Mouse (Mus musculus) MEL (cell line): Measurements from ENCODE around the gene Rexo5. TPM values are rescaled to one million over a fixed set of nuclear protein-coding genes. Genes with fewer than 3 reads are reported as not detected.

Source experiments
- DNase-seq: peaks from one replicate; pipeline ENCODE4 v3.0.0; 2011; ENCODE audit warnings: low read depth, low spot score
- H3K27ac ChIP-seq: 2 replicates; pipeline ENCODE4 v1.5.1; 2012; ENCODE audit warnings: low read depth, mild to moderate bottlenecking, control low read depth, low read length, moderate library complexity; ENCODE audit not compliant: control insufficient read depth
- H3K27me3 ChIP-seq, 2 experiments: fragments of 150-350 bp in 1 of 2; sonication (generic) in 1 of 2; 2 replicates each; pipeline ENCODE4 v1.6.1; 2012; ENCODE audit warnings: low read length in 2 of 2, mild to moderate bottlenecking in 2 of 2, improper control_type of control experiment in 1 of 2, moderate library complexity in 1 of 2; ENCODE audit not compliant: insufficient read depth in 2 of 2, control insufficient read depth in 1 of 2
- H3K36me3 ChIP-seq, 2 experiments: 2 replicates each; pipeline ENCODE4 v1.6.1; 2012 to 2014; ENCODE audit warnings: low read length in 2 of 2, improper control_type of control experiment in 1 of 2, inconsistent platforms in 1 of 2, mild to moderate bottlenecking in 1 of 2; ENCODE audit not compliant: insufficient read depth in 2 of 2, control insufficient read depth in 1 of 2
- H3K4me1 ChIP-seq, 2 experiments: fragments of 150-350 bp in 1 of 2; sonication (generic) in 1 of 2; 2 replicates each; pipeline ENCODE4 v1.6.1; 2012; ENCODE audit warnings: low read length in 2 of 2, improper control_type of control experiment in 1 of 2, mild to moderate bottlenecking in 1 of 2; ENCODE audit not compliant: insufficient read depth in 2 of 2, control insufficient read depth in 1 of 2
- H3K4me3 ChIP-seq, 2 experiments: fragments of 150-350 bp in 1 of 2; sonication (generic) in 1 of 2; 2 replicates each; pipeline ENCODE4 v1.5.1; 2012; ENCODE audit warnings: low read depth in 2 of 2, low read length in 2 of 2, mild to moderate bottlenecking in 2 of 2, moderate library complexity in 2 of 2, control low read depth in 1 of 2, improper control_type of control experiment in 1 of 2; ENCODE audit not compliant: control insufficient read depth in 1 of 2, insufficient read depth in 1 of 2
- H3K79me2 ChIP-seq: 2 replicates; pipeline ENCODE4 v1.6.1; 2012; ENCODE audit warnings: mild to moderate bottlenecking, low read length, moderate library complexity; ENCODE audit not compliant: control insufficient read depth, poor library complexity, insufficient read depth
- H3K9ac ChIP-seq: 2 replicates; pipeline ENCODE4 v1.6.1; 2012; ENCODE audit warnings: low read depth, mild to moderate bottlenecking, control low read depth, low read length, moderate library complexity; ENCODE audit not compliant: control insufficient read depth, poor library complexity, severe bottlenecking
- H3K9me3 ChIP-seq: fragments of 150-350 bp; sonication (generic); replicated peaks from 2 replicates; pipeline ENCODE4 v1.6.1; 2012; ENCODE audit warnings: mild to moderate bottlenecking, low read length, improper control_type of control experiment, moderate library complexity; ENCODE audit not compliant: insufficient read depth
- CHD1 ChIP-seq: IDR thresholded peaks from 2 replicates; pipeline ENCODE4 v1.6.1; 2012; ENCODE audit warnings: low read depth, mild to moderate bottlenecking, inconsistent platforms, low read length, improper control_type of control experiment
- E2F4 ChIP-seq: IDR thresholded peaks from 2 replicates; pipeline ENCODE4 v1.6.1; 2011; ENCODE audit warnings: low read depth, low read length, improper control_type of control experiment, borderline replicate concordance
- ETS1 ChIP-seq: IDR thresholded peaks from 2 replicates; pipeline ENCODE4 v1.6.1; 2012; ENCODE audit warnings: low read depth, mild to moderate bottlenecking, inconsistent platforms, low read length, improper control_type of control experiment, moderate library complexity
- GATA1 ChIP-seq: IDR thresholded peaks from 2 replicates; pipeline ENCODE4 v1.6.1; 2011; ENCODE audit warnings: low read depth, low read length, improper control_type of control experiment
- JUND ChIP-seq: IDR thresholded peaks from 2 replicates; pipeline ENCODE4 v1.6.1; 2011; ENCODE audit warnings: low read depth, mild to moderate bottlenecking, improper control_type of control experiment, low read length
- KAT2A ChIP-seq: conservative IDR thresholded peaks from 2 replicates; pipeline ENCODE4 v1.6.1; 2012; ENCODE audit warnings: low read depth, low read length, improper control_type of control experiment, inconsistent platforms
- MAX ChIP-seq: IDR thresholded peaks from 2 replicates; pipeline ENCODE4 v1.6.1; 2011; ENCODE audit warnings: low read length, improper control_type of control experiment
- MEF2A ChIP-seq: IDR thresholded peaks from 2 replicates; pipeline ENCODE4 v1.6.1; 2014; ENCODE audit warnings: low read depth, mild to moderate bottlenecking, inconsistent platforms, low read length, improper control_type of control experiment; ENCODE audit not compliant: poor library complexity, insufficient replicate concordance, severe bottlenecking; ENCODE audit errors: extremely low read depth
- POLR2AphosphoS5 ChIP-seq: IDR thresholded peaks from 2 replicates; pipeline ENCODE4 v1.6.1; 2012; ENCODE audit warnings: low read depth, borderline replicate concordance, mild to moderate bottlenecking, inconsistent platforms, low read length, moderate library complexity, mixed read lengths
- RAD21 ChIP-seq: IDR thresholded peaks from 2 replicates; pipeline ENCODE4 v1.6.1; 2011; ENCODE audit warnings: mild to moderate bottlenecking, low read depth, low read length, improper control_type of control experiment
- RCOR1 ChIP-seq: IDR thresholded peaks from 2 replicates; pipeline ENCODE4 v1.6.1; 2012; ENCODE audit warnings: low read depth, mild to moderate bottlenecking, inconsistent platforms, low read length, improper control_type of control experiment
- SIN3A ChIP-seq: IDR thresholded peaks from 2 replicates; pipeline ENCODE4 v1.6.1; 2012; ENCODE audit warnings: low read length, improper control_type of control experiment, inconsistent platforms
- SMC3 ChIP-seq: IDR thresholded peaks from 2 replicates; pipeline ENCODE4 v1.6.1; 2011; ENCODE audit warnings: low read depth, low read length, improper control_type of control experiment
- TAL1 ChIP-seq: IDR thresholded peaks from 2 replicates; pipeline ENCODE4 v1.6.1; 2012; ENCODE audit warnings: mild to moderate bottlenecking, inconsistent platforms, low read length, moderate library complexity, mixed read lengths
- TCF12 ChIP-seq: IDR thresholded peaks from 2 replicates; pipeline ENCODE4 v1.6.1; 2014; ENCODE audit warnings: low read depth, mild to moderate bottlenecking, inconsistent platforms, low read length, improper control_type of control experiment, moderate library complexity
- ZKSCAN1 ChIP-seq: IDR thresholded peaks from 2 replicates; pipeline ENCODE4 v1.6.1; 2012; ENCODE audit warnings: low read depth, mild to moderate bottlenecking, inconsistent platforms, low read length, improper control_type of control experiment, moderate library complexity
- ZMIZ1 ChIP-seq: IDR thresholded peaks from 2 replicates; pipeline ENCODE4 v1.6.1; 2012; ENCODE audit warnings: low read depth, mild to moderate bottlenecking, inconsistent platforms, low read length, improper control_type of control experiment, moderate library complexity
- ZNF384 ChIP-seq: IDR thresholded peaks from 2 replicates; pipeline ENCODE4 v1.6.1; 2012; ENCODE audit warnings: low read depth, mild to moderate bottlenecking, inconsistent platforms, low read length, improper control_type of control experiment
- polyA plus RNA-seq, 2 experiments: library from polyadenylated mRNA; stranded (reverse) in 1 of 2; unstranded in 1 of 2; fragments of >175 nt in 1 of 2; fragments of >200 nt in 1 of 2; gene quantifications; 2 replicates each; pipeline versions ENCODE4 v1.2.1 to v1.2.4; 2012; ENCODE audit warnings: low replicate concordance in 2 of 2, low read depth in 1 of 2; ENCODE audit not compliant: insufficient read length in 2 of 2, insufficient read depth in 1 of 2, missing spikeins in 1 of 2
- total RNA-seq: library from RNA; depleted of rRNA; stranded (reverse); fragments of 300-350 nt; gene quantifications from 2 replicates; pipeline ENCODE4 v1.2.3, GENCODE M21; 2012

Gene Rexo5
- total and polyA plus RNA-seq, 3 experiments: 11.7 to 18.3 TPM; not detected in 1

GRCm38 (mm10) chr7:119850737-119851136, 56.9 kb downstream of the Rexo5 start:
- no peak for DNase-seq
- H3K27me3 ChIP-seq: no peaks in the 10 kb centered on the region
- H3K4me1 ChIP-seq: peaks cover 7 to 16% of the 10 kb centered on the region in 2 experiments
- H3K4me3 ChIP-seq: no peak overlapping the region
- H3K27ac ChIP-seq: no peak overlapping the region
- no peaks in the 10 kb centered on the region for H3K79me2 ChIP-seq
- TF ChIP-seq TCF12: no peak
- TF ChIP-seq ZNF384: no peak
- TF ChIP-seq CHD1: no peak
- no peak for TF ChIP-seq RAD21
- no peak for TF ChIP-seq KAT2A
- no peak for TF ChIP-seq SIN3A
- TF ChIP-seq MEF2A: no peak
- TF ChIP-seq ZKSCAN1: no peak
- no peak for TF ChIP-seq POLR2AphosphoS5
- TF ChIP-seq, all 39 proteins: peak for 0
- H3K36me3 ChIP-seq: peaks cover 10 to 20% of the 10 kb centered on the region in 2 experiments
- H3K9me3 ChIP-seq: no peaks in the 10 kb centered on the region
- no peak overlapping the region for H3K9ac ChIP-seq

DNA sequence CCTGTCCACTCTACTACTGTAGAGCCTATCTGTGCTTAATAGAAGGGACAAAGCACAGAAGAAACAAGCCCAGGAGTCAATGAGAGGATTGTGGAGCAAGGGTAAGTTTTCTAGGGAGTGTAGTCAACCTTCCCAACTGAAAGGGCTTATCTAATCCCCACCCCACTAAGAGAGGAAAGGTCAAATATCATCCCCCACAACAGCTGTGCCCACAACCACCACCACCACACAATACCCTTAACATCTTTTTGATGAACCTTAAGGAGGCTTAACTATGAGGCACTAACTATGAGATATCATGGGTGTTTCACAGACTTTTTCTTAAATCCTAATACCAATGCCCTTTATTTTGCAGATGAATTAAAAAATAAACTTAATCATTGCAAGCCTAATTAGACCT, 58.7 kb downstream of the Rexo5 start:
- Histone ChIP-seq H3K79me2 (no peaks in the 10 kb centered on the region), H3K9me3 (no peaks in the 10 kb centered on the region), H3K4me1 (peaks cover 7 to 12% of the 10 kb centered on the region in 2 experiments), H3K27ac (no peak overlapping the region), H3K4me3 (no peak overlapping the region), H3K36me3 (peaks cover 7 to 16% of the 10 kb centered on the region in 2 experiments), H3K9ac (no peak overlapping the region), H3K27me3 (no peaks in the 10 kb centered on the region)
- DNase-seq: no peak
- TF ChIP-seq TAL1 (no peak), GATA1 (no peak), ETS1 (no peak), SMC3 (no peak), JUND (no peak), MAX (no peak), E2F4 (no peak), KAT2A (no peak), RCOR1 (no peak), ZMIZ1 (no peak)
